Mouse (Mus musculus) heart, embryonic 13.5 days (tissue): ENCODE measurements around the gene Pdpr. TPM values are rescaled to one million over a fixed set of nuclear protein-coding genes. Genes with fewer than 3 reads are reported as not detected.
A peak's percentile ranks its signal among the peaks of the same experiment; 100 is the strongest.
"Not testable (repeated sequence)": the region's sequence is repeated elsewhere in the genome, so short reads cannot be mapped to it uniquely, and the experiment has no call there.

Source experiments
- ATAC-seq: fragments of 200-750 bp; cut with Nextera tagmentation; 2 replicates; pipeline ENCODE4 v1.8.0; 2017; ENCODE audit warnings: moderate TSS enrichment; ENCODE audit not compliant: insufficient number of reproducible peaks, low FRiP score, low TSS enrichment; ENCODE audit errors: extremely low read depth
- H3K27ac ChIP-seq: fragments of 300-500 bp; sonication (generic); replicated peaks from 2 replicates; pipeline ENCODE4 v1.5.1; 2015; ENCODE audit warnings: moderate library complexity, mild to moderate bottlenecking, inconsistent platforms
- H3K27me3 ChIP-seq: fragments of 300-500 bp; sonication (generic); replicated peaks from 2 replicates; pipeline ENCODE4 v1.6.1; 2015; ENCODE audit warnings: mild to moderate bottlenecking, inconsistent platforms
- H3K36me3 ChIP-seq: fragments of 300-500 bp; sonication (generic); 2 replicates; pipeline ENCODE4 v1.6.1; 2015; ENCODE audit warnings: mild to moderate bottlenecking, inconsistent platforms
- H3K4me1 ChIP-seq: fragments of 300-500 bp; sonication (generic); 2 replicates; pipeline ENCODE4 v1.6.1; 2015; ENCODE audit warnings: inconsistent platforms
- H3K4me2 ChIP-seq: fragments of 300-500 bp; sonication (generic); 2 replicates; pipeline ENCODE4 v1.6.1; 2015; ENCODE audit warnings: inconsistent platforms, mild to moderate bottlenecking, moderate library complexity
- H3K4me3 ChIP-seq: fragments of 300-500 bp; sonication (generic); 2 replicates; pipeline ENCODE4 v1.5.1; 2015; ENCODE audit warnings: moderate library complexity, mild to moderate bottlenecking, inconsistent platforms
- H3K9ac ChIP-seq: fragments of 300-500 bp; sonication (generic); 2 replicates; pipeline ENCODE4 v1.6.1; 2015; ENCODE audit warnings: inconsistent platforms, mild to moderate bottlenecking, moderate library complexity
- H3K9me3 ChIP-seq: fragments of 300-500 bp; sonication (generic); 2 replicates; pipeline ENCODE4 v1.6.1; 2016; ENCODE audit warnings: inconsistent platforms
- WGBS: fragments of 180-500 bp; shearing (Covaris S2); methylation state at CpG from one replicate; pipeline ENCODE4 v1.1.7; 2015; ENCODE audit warnings: mixed read lengths; 5-methylcytosine and 5-hydroxymethylcytosine counted together
- polyA plus RNA-seq: library from polyadenylated mRNA; unstranded; fragments of >200 nt; fragmentation: Nextera tagmentation; extraction: Ambion mirVana; gene quantifications from 2 replicates; pipeline ENCODE4 v1.2.1, GENCODE M21; 2015

Gene Pdpr
- polyA plus RNA-seq, 1 experiment from 2014 or later, result 9.3 TPM

- ATAC-seq, result no peak
- Histone ChIP-seq H3K27me3 (no peaks in the 10 kb centered on the region), H3K9ac (peak overlapping the region; percentile 47; the same call in 1 of the 2 replicates), H3K27ac (no peak overlapping the region), H3K4me1 (peaks cover 15% of the 10 kb centered on the region), H3K9me3 (0 out of 2 replicates have a peak, but pooled peaks cover 2% of the 10 kb centered on the region), H3K36me3 (no peaks in the 10 kb centered on the region), H3K4me3 (no peak overlapping the region), H3K4me2 (no peak overlapping the region)
- WGBS, result 51% methylated on average over 7 of the region's 7 CpGs
Observed at GRCm38 (mm10) chr8:111091706-111092105, 2.7 kb upstream of the Pdpr start.

- not testable (repeated sequence) for H3K4me3 ChIP-seq, ATAC-seq, H3K27ac ChIP-seq, H3K36me3 ChIP-seq, H3K4me2 ChIP-seq, H3K27me3 ChIP-seq, H3K9me3 ChIP-seq
- Histone ChIP-seq H3K4me1 (peaks cover 15% of the 10 kb centered on the region), H3K9ac (peak within 1 kb of the TSS; percentile 47; the same call in 1 of the 2 replicates)
- WGBS, result 77% methylated on average over 5 of the region's 6 CpGs
Observed at GRCm38 (mm10) chr8:111092326-111092725, 2.1 kb upstream of the Pdpr start, which contains the start of gene Clec18a. Clec18a (minus strand) TSS chr8:111092426.

- Histone ChIP-seq H3K9ac (peak overlapping the region; percentile 80), H3K27ac (peak overlapping the region; percentile 59), H3K4me1 (peaks cover 15% of the 10 kb centered on the region), H3K4me2 (peak overlapping the region; percentile 74), H3K4me3 (peak overlapping the region; percentile 73)
- WGBS, result under 1% methylated on average over 58 of the region's 69 CpGs
- not testable (repeated sequence) for H3K9me3 ChIP-seq, H3K27me3 ChIP-seq, H3K36me3 ChIP-seq
- ATAC-seq, result peak; percentile 67
Observed at GRCm38 (mm10) chr8:111094719-111095302, 381 bp downstream of the Pdpr start.

GRCm38 (mm10) chr8:111114891-111115290 lies 20.5 kb downstream of the Pdpr start:
- H3K9ac ChIP-seq, result no peak overlapping the region
- H3K4me2 ChIP-seq, result no peak overlapping the region
- peaks cover 94% of the 10 kb centered on the region for H3K36me3 ChIP-seq
- ATAC-seq, result no peak
- 92% methylated on average over 5 of the region's 5 CpGs for WGBS
- no peaks in the 10 kb centered on the region for H3K4me1 ChIP-seq
- no peak overlapping the region for H3K27ac ChIP-seq
- no peaks in the 10 kb centered on the region for H3K27me3 ChIP-seq
- H3K9me3 ChIP-seq, result no peaks in the 10 kb centered on the region
- no peak overlapping the region for H3K4me3 ChIP-seq

GRCm38 (mm10) chr8:111119481-111119880 lies 25.1 kb downstream of the Pdpr start:
- no peak for ATAC-seq
- Histone ChIP-seq H3K36me3 (peaks cover 96% of the 10 kb centered on the region), H3K4me2 (no peak overlapping the region), H3K4me3 (no peak overlapping the region), H3K9ac (no peak overlapping the region), H3K27ac (no peak overlapping the region), H3K27me3 (no peaks in the 10 kb centered on the region), H3K9me3 (no peaks in the 10 kb centered on the region), H3K4me1 (no peaks in the 10 kb centered on the region)
- WGBS, result 91% methylated on average over 3 of the region's 3 CpGs

GRCm38 (mm10) chr8:111130756-111131155 lies 36.3 kb downstream of the Pdpr start:
- WGBS, result 93% methylated on average over 2 of the region's 2 CpGs
- Histone ChIP-seq H3K27ac (no peak overlapping the region), H3K27me3 (no peaks in the 10 kb centered on the region), H3K9ac (no peak overlapping the region), H3K4me3 (no peak overlapping the region), H3K9me3 (no peaks in the 10 kb centered on the region), H3K36me3 (peaks cover 96% of the 10 kb centered on the region), H3K4me1 (no peaks in the 10 kb centered on the region), H3K4me2 (no peak overlapping the region)
- ATAC-seq, result no peak

- Histone ChIP-seq H3K9me3 (no peaks in the 10 kb centered on the region), H3K27ac (no peak overlapping the region)
- ATAC-seq, result no peak
Observed at GRCm38 (mm10) chr8:111142521-111142920, 48.1 kb downstream of the Pdpr start.

GRCm38 (mm10) chr8:111144901-111145459 lies 50.5 kb downstream of the Pdpr start:
- Histone ChIP-seq H3K9ac (peak overlapping the region; percentile 87), H3K27ac (peak overlapping the region; percentile 61), H3K4me3 (peak overlapping the region; percentile 74), H3K4me2 (peak overlapping the region; percentile 83), H3K4me1 (peaks cover 18% of the 10 kb centered on the region), H3K36me3 (peaks cover 11% of the 10 kb centered on the region)
- not testable (repeated sequence) for H3K9me3 ChIP-seq, H3K27me3 ChIP-seq, ATAC-seq
- under 1% methylated on average over 63 of the region's 63 CpGs for WGBS

More at GRCm38 (mm10) chr8:111142521-111142920, 48.1 kb downstream of the Pdpr start:
- H3K4me1 ChIP-seq, result peaks cover 18% of the 10 kb centered on the region
- H3K27me3 ChIP-seq, result no peaks in the 10 kb centered on the region
- peaks cover 29% of the 10 kb centered on the region for H3K36me3 ChIP-seq
- no peak overlapping the region for H3K4me2 ChIP-seq
- no peak overlapping the region for H3K9ac ChIP-seq
- no peak overlapping the region for H3K4me3 ChIP-seq

- peak overlapping the region; percentile 83 for H3K4me2 ChIP-seq
Observed at GRCm38 (mm10) chr8:111145460-111146012, 51.1 kb downstream of the Pdpr start.

GRCm38 (mm10) chr8:111155721-111156436 lies 61.4 kb downstream of the Pdpr start:
- no peak for ATAC-seq
- WGBS, result 87% methylated on average over 8 of the region's 8 CpGs

More at GRCm38 (mm10) chr8:111145460-111146012, 51.1 kb downstream of the Pdpr start:
- H3K27ac ChIP-seq, result peak overlapping the region; percentile 61
- not testable (repeated sequence) for H3K36me3 ChIP-seq, H3K27me3 ChIP-seq, H3K9me3 ChIP-seq
- ATAC-seq, result peak; percentile 89
- H3K4me3 ChIP-seq, result peak overlapping the region; percentile 74
- H3K9ac ChIP-seq, result peak overlapping the region; percentile 91
- peaks cover 18% of the 10 kb centered on the region for H3K4me1 ChIP-seq
- under 1% methylated on average over 74 of the region's 74 CpGs for WGBS

GRCm38 (mm10) chr8:111157617-111158016 lies 63.2 kb downstream of the Pdpr start:
- no peak overlapping the region for H3K9ac ChIP-seq
- H3K36me3 ChIP-seq, result peaks cover 98% of the 10 kb centered on the region
- H3K4me3 ChIP-seq, result no peak overlapping the region
- no peaks in the 10 kb centered on the region for H3K4me1 ChIP-seq
- no peak overlapping the region for H3K4me2 ChIP-seq
- no peak overlapping the region for H3K27ac ChIP-seq
- no peaks in the 10 kb centered on the region for H3K27me3 ChIP-seq
- no peak for ATAC-seq
- WGBS, result 45% methylated on average over 14 of the region's 14 CpGs
- no peaks in the 10 kb centered on the region for H3K9me3 ChIP-seq

More at GRCm38 (mm10) chr8:111155721-111156436, 61.4 kb downstream of the Pdpr start:
- H3K9me3 ChIP-seq, result no peaks in the 10 kb centered on the region
- H3K4me2 ChIP-seq, result no peak overlapping the region
- no peaks in the 10 kb centered on the region for H3K4me1 ChIP-seq
- H3K36me3 ChIP-seq, result peaks cover 88% of the 10 kb centered on the region
- no peak overlapping the region for H3K9ac ChIP-seq
- no peak overlapping the region for H3K27ac ChIP-seq
- no peaks in the 10 kb centered on the region for H3K27me3 ChIP-seq
- H3K4me3 ChIP-seq, result no peak overlapping the region
